Mouse (Mus musculus) hindbrain, embryonic 16.5 days (tissue): ENCODE results near the gene Psma3. TPM values are rescaled to one million over a fixed set of nuclear protein-coding genes. Genes with fewer than 3 reads are reported as not detected.
"Not testable (repeated sequence)": the region's sequence is repeated elsewhere in the genome, so short reads cannot be mapped to it uniquely, and the experiment has no call there.

Experiments used
- ATAC-seq: fragments of 200-750 bp; cut with Nextera tagmentation; 2 replicates; pipeline ENCODE4 v1.8.0; 2017; ENCODE audit warnings: moderate TSS enrichment, moderate library complexity
- H3K27ac ChIP-seq: fragments of 300-500 bp; sonication (generic); 2 replicates; pipeline ENCODE4 v1.5.1; 2014; ENCODE audit warnings: low read depth, mild to moderate bottlenecking, control low read depth, low read length, moderate library complexity
- H3K27me3 ChIP-seq: fragments of 300-500 bp; sonication (generic); replicated peaks from 2 replicates; pipeline ENCODE4 v1.6.1; 2014; ENCODE audit warnings: low read length; ENCODE audit not compliant: control insufficient read depth, insufficient read depth
- H3K36me3 ChIP-seq: fragments of 300-500 bp; sonication (generic); 2 replicates; pipeline ENCODE4 v1.6.1; 2014; ENCODE audit warnings: mild to moderate bottlenecking, low read length, moderate library complexity, mixed read lengths; ENCODE audit not compliant: control insufficient read depth, insufficient read depth
- H3K4me1 ChIP-seq: fragments of 300-500 bp; sonication (generic); 2 replicates; pipeline ENCODE4 v1.6.1; 2014; ENCODE audit warnings: low read depth, low read length; ENCODE audit not compliant: control insufficient read depth, insufficient read depth
- H3K4me2 ChIP-seq: fragments of 300-500 bp; sonication (generic); 2 replicates; pipeline ENCODE4 v1.6.1; 2014; ENCODE audit warnings: mild to moderate bottlenecking, low read length, control low read depth, moderate library complexity
- H3K4me3 ChIP-seq: fragments of 300-500 bp; sonication (generic); 2 replicates; pipeline ENCODE4 v1.5.1; 2014; ENCODE audit warnings: mild to moderate bottlenecking, low read length, control low read depth, moderate library complexity
- H3K9ac ChIP-seq: fragments of 300-500 bp; sonication (generic); 2 replicates; pipeline ENCODE4 v1.6.1; 2014; ENCODE audit warnings: low read depth, mild to moderate bottlenecking, control low read depth, low read length, moderate library complexity
- H3K9me3 ChIP-seq: fragments of 300-500 bp; sonication (generic); 2 replicates; pipeline ENCODE4 v1.6.1; 2014; ENCODE audit warnings: mild to moderate bottlenecking, low read length, moderate library complexity; ENCODE audit not compliant: control insufficient read depth
- WGBS: fragments of 180-500 bp; shearing (Covaris S2); extraction: QIAGEN DNeasy Blood & Tissue Kit; methylation state at CpG from one replicate; pipeline ENCODE4 v1.1.7; 2014; 5-methylcytosine and 5-hydroxymethylcytosine counted together
- polyA plus RNA-seq: library from polyadenylated mRNA; unstranded; fragments of >200 nt; fragmentation: Nextera tagmentation; extraction: Ambion mirVana; gene quantifications from 2 replicates; pipeline ENCODE4 v1.2.1, GENCODE M21; 2015

The Psma3 gene
- polyA plus RNA-seq, 1 experiment from 2014 or later: 489 TPM

DNA sequence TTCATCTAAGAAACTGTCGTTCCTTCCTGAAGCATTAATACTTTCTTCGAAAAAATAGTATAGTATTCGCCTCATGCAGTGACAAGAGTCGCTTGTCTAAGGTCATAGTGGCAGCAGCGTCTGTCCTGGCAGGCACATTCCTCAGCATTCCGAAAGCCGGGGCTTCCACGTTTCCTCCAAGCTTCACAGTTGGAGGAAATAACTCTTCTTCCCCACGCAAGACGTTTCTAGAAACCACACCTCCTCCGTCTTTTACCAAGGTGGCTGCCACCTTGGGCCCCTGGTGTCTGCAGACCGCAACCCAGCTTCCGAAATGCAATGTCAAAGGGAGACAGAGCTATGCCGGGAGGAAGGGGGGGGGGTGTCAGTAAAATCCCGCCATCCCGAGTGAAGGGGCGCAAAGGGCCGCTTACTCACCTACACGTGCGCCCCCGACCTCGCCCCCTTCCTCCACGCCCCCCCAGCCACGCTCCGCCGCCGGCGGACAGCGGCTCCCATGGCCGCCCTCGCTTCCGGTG lies 40.5 kb downstream of the Psma3 start:
- no peaks in the 10 kb centered on the region for H3K9me3 ChIP-seq
- peaks cover 21% of the 10 kb centered on the region for H3K4me1 ChIP-seq
- WGBS: under 1% methylated on average over 22 of the region's 32 CpGs
- peak overlapping the region; percentile 66 for H3K4me2 ChIP-seq
- H3K9ac ChIP-seq: peak overlapping the region; percentile 86
- H3K27ac ChIP-seq: peak overlapping the region; percentile 97
- peak overlapping the region; percentile 95 for H3K4me3 ChIP-seq
- H3K36me3 ChIP-seq: peaks cover 7% of the 10 kb centered on the region
- H3K27me3 ChIP-seq: no peaks in the 10 kb centered on the region
- ATAC-seq: no peak; the same call in 1 of the 2 replicates

GRCm38 (mm10) chr12:71015363-71016210 lies 41.2 kb downstream of the Psma3 start, which contains the start of gene Arid4a:
Arid4a (plus strand) TSS chr12:71015990.
- peaks cover 21% of the 10 kb centered on the region for H3K4me1 ChIP-seq
- under 1% methylated on average over 55 of the region's 61 CpGs for WGBS
- H3K4me2 ChIP-seq: peak within 1 kb of the TSS; percentile 88
- peaks cover 3% of the 10 kb centered on the region for H3K36me3 ChIP-seq
- H3K4me3 ChIP-seq: peak within 1 kb of the TSS; percentile 95
- H3K27me3 ChIP-seq: no peaks in the 10 kb centered on the region
- peak within 1 kb of the TSS; percentile 86 for H3K9ac ChIP-seq
- peak; percentile 99 for ATAC-seq
- H3K27ac ChIP-seq: peak within 1 kb of the TSS; percentile 97
- no peaks in the 10 kb centered on the region for H3K9me3 ChIP-seq

DNA sequence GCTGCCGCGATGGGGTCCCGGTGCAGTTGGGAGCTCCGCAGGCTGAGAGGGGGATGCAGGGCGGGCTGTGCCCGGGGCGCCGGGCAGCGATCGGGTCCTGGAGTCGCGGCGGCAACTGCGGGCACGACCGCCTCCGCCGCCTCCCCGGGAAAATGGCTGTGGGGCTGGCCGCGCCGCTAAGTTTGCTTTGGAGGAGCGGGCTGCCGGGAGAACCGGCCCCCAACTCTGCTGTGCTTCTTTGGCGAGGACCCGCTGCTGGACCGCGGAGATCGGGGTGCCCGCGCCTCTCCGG lies 41.7 kb downstream of the Psma3 start:
- WGBS: 0% methylated on average over 33 of the region's 33 CpGs

DNA sequence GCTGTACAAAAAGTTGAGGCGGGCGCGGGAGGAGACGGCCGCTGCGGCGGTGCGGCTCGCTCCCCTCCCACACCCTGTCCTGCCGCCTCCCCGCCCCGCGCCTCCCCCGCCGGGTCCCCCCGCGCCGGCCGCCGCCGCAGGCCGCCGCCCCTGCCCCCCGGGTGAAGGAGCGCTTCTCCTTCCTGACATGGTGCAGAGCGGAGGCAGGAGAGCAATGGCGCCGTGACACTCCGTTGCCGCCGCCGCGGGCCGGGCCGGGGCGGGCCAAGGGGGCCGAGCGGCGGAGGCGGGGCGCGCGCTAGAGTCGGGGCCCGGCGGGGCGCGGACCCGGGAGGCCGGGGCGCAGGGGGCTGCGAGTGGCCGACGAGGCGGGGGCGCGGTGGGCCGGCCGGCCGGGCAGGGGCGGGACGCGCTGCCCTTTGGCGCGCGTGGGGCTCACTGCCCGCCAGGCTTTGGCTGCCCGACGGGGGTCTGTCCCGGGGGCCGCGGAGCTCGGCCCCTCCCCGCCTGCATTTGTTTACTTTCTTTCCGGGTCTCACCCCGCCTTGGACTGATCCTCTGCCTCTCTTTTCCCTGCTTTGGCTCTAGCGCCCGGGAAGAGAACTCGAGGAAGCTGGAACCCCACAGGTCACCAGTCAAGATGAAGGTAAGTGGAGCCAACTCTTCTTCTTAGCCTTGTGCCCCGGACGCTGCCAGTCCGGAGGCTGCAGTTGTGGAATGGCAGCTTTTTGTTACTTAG lies 42.3 kb downstream of the Psma3 start:
- Histone ChIP-seq H3K9ac (peak overlapping the region; percentile 86), H3K4me3 (peak overlapping the region; percentile 95), H3K27ac (peak overlapping the region; percentile 94), H3K9me3 (no peaks in the 10 kb centered on the region), H3K4me2 (peak overlapping the region; percentile 88), H3K36me3 (peaks cover 3% of the 10 kb centered on the region), H3K4me1 (peaks cover 21% of the 10 kb centered on the region), H3K27me3 (no peaks in the 10 kb centered on the region)
- under 1% methylated on average over 50 of the region's 82 CpGs for WGBS
- no peak for ATAC-seq

More for the DNA sequence above, 41.7 kb downstream of the Psma3 start:
- no peaks in the 10 kb centered on the region for H3K27me3 ChIP-seq
- peaks cover 21% of the 10 kb centered on the region for H3K4me1 ChIP-seq
- H3K36me3 ChIP-seq: peaks cover 3% of the 10 kb centered on the region
- no peak for ATAC-seq
- H3K27ac ChIP-seq: peak overlapping the region; percentile 94
- peak overlapping the region; percentile 88 for H3K4me2 ChIP-seq
- H3K9me3 ChIP-seq: no peaks in the 10 kb centered on the region
- H3K4me3 ChIP-seq: peak overlapping the region; percentile 95
- peak overlapping the region; percentile 86 for H3K9ac ChIP-seq

GRCm38 (mm10) chr12:71017242-71017571 lies 42.8 kb downstream of the Psma3 start:
- H3K4me2 ChIP-seq: peak overlapping the region; percentile 88
- ATAC-seq: no peak
- 11% methylated on average over 5 of the region's 5 CpGs for WGBS

DNA sequence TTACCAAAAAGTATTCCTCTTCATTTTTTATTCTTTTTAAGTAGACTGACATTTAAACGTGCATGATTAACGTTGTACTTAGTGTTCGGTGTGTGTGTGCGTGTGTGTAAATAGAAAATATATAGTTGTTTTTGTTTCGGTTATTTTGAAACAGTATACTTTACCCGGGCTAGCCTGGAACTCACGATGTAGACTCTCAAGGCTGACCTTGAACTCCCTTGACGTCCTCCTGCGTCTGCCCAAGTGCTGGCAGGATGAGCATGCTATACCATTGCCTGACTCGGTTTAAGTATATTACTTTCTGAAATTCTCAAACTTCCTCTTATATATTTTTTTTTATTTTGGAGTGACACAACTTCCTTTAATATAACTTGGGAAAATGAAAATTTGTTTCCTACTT lies 43.4 kb downstream of the Psma3 start:
- ATAC-seq: no peak
- Histone ChIP-seq H3K36me3 (no peaks in the 10 kb centered on the region), H3K27me3 (no peaks in the 10 kb centered on the region), H3K27ac (no peak overlapping the region), H3K4me1 (peaks cover 14% of the 10 kb centered on the region), H3K9me3 (no peaks in the 10 kb centered on the region), H3K4me3 (no peak overlapping the region), H3K4me2 (no peak overlapping the region), H3K9ac (no peak overlapping the region)
- WGBS: 84% methylated on average over 10 of the region's 10 CpGs

More at GRCm38 (mm10) chr12:71017242-71017571, 42.8 kb downstream of the Psma3 start:
- peak overlapping the region; percentile 86 for H3K9ac ChIP-seq
- peaks cover under 1% of the 10 kb centered on the region; the same call in 1 of the 2 replicates for H3K36me3 ChIP-seq
- no peaks in the 10 kb centered on the region for H3K9me3 ChIP-seq
- H3K4me3 ChIP-seq: peak overlapping the region; percentile 95
- no peaks in the 10 kb centered on the region for H3K27me3 ChIP-seq
- peaks cover 17% of the 10 kb centered on the region for H3K4me1 ChIP-seq
- peak overlapping the region; percentile 94 for H3K27ac ChIP-seq

DNA sequence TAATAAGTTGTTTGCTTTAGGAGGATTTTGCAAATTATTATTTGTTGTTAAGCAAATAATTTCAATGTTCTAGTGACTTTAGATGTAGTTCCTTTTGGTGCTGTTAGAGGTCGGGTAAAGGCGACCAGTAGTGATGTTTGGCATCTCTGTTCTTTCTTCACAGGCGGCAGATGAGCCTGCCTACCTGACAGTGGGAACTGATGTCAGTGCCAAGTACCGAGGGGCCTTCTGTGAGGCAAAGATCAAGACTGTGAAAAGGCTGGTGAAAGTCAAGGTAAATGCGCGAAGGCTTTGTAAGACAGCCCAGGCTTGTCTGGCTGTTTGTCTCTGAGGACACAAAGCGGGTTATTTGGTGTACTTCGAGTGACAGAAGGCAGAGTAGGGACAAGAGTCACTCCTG lies 44.8 kb downstream of the Psma3 start:
- H3K4me2 ChIP-seq: no peak overlapping the region
- 88% methylated on average over 8 of the region's 8 CpGs for WGBS
- no peaks in the 10 kb centered on the region for H3K27me3 ChIP-seq
- H3K4me3 ChIP-seq: no peak overlapping the region
- H3K9me3 ChIP-seq: no peaks in the 10 kb centered on the region
- peaks cover 13% of the 10 kb centered on the region for H3K36me3 ChIP-seq
- H3K27ac ChIP-seq: no peak overlapping the region
- H3K4me1 ChIP-seq: peaks cover 5% of the 10 kb centered on the region
- no peak overlapping the region for H3K9ac ChIP-seq
- no peak for ATAC-seq

GRCm38 (mm10) chr12:71024411-71024810 lies 50.0 kb downstream of the Psma3 start:
- Histone ChIP-seq H3K36me3 (peaks cover 17% of the 10 kb centered on the region), H3K4me1 (no peaks in the 10 kb centered on the region), H3K9ac (no peak overlapping the region), H3K4me2 (no peak overlapping the region), H3K4me3 (no peak overlapping the region), H3K9me3 (no peaks in the 10 kb centered on the region), H3K27me3 (no peaks in the 10 kb centered on the region), H3K27ac (no peak overlapping the region)
- no peak for ATAC-seq
- 95% methylated on average over 10 of the region's 10 CpGs for WGBS

DNA sequence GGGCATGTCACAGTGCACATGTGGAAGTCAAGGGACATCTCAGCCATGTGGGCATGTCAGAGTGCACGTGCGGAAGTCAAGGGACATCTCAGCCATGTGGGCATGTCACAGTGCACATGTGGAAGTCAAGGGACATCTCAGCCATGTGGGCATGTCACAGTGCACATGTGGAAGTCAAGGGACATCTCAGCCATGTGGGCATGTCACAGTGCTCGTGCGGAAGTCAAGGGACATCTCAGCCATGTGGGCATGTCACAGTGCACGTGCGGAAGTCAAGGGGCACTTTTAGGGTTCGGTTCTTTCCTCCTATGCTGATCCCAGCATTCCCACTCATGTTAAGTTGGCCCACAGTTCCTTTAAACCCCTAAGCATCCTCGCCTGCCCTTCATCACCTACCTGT lies 53.8 kb downstream of the Psma3 start:
- not testable (repeated sequence) for H3K9me3 ChIP-seq, H3K4me2 ChIP-seq, H3K4me3 ChIP-seq, H3K27ac ChIP-seq, H3K9ac ChIP-seq, H3K27me3 ChIP-seq, ATAC-seq, H3K4me1 ChIP-seq
- peaks cover 13% of the 10 kb centered on the region for H3K36me3 ChIP-seq
- 93% methylated on average over 8 of the region's 8 CpGs for WGBS
